Mouse (Mus musculus) retina, adult 2 months (tissue): ENCODE data around the gene Spin1.
"Not testable (repeated sequence)": the region's sequence is repeated elsewhere in the genome, so short reads cannot be mapped to it uniquely, and the experiment has no call there.

Experiments used
- DNase-seq: peaks from one replicate; pipeline ENCODE4 v3.0.0-alpha.2; 2012; ENCODE audit warnings: low read depth, low spot score

Spin1 gene

GRCm38 (mm10) chr13:51094323-51095195 is 6.1 kb upstream of the Spin1 start:
- DNase-seq: no peak

- DNase-seq: no peak
Measured at GRCm38 (mm10) chr13:51095196-51095715, 5.4 kb upstream of the Spin1 start.

GRCm38 (mm10) chr13:51096644-51097043 is 4.0 kb upstream of the Spin1 start:
- no peak for DNase-seq

- no peak for DNase-seq
Measured at GRCm38 (mm10) chr13:51099560-51100232, 984 bp upstream of the Spin1 start.

- no peak for DNase-seq
Measured at GRCm38 (mm10) chr13:51101016-51101776, 516 bp downstream of the Spin1 start.

GRCm38 (mm10) chr13:51101777-51102132 is 1.1 kb downstream of the Spin1 start:
- no peak for DNase-seq

GRCm38 (mm10) chr13:51103111-51103725 is 2.5 kb downstream of the Spin1 start:
- DNase-seq: no peak

- no peak for DNase-seq
Measured at GRCm38 (mm10) chr13:51103861-51104650, 3.4 kb downstream of the Spin1 start.

- DNase-seq: no peak
Measured at GRCm38 (mm10) chr13:51105861-51106655, 5.4 kb downstream of the Spin1 start.

- DNase-seq: no peak
Measured at GRCm38 (mm10) chr13:51106816-51107215, 6.1 kb downstream of the Spin1 start.

GRCm38 (mm10) chr13:51109517-51109916 is 8.8 kb downstream of the Spin1 start:
- DNase-seq: no peak

GRCm38 (mm10) chr13:51114398-51114797 is 13.7 kb downstream of the Spin1 start:
- DNase-seq: not testable (repeated sequence)

GRCm38 (mm10) chr13:51115762-51116161 is 15.1 kb downstream of the Spin1 start:
- no peak for DNase-seq

- no peak for DNase-seq
Measured at GRCm38 (mm10) chr13:51120734-51121133, 20.1 kb downstream of the Spin1 start.

GRCm38 (mm10) chr13:51121966-51122365 is 21.3 kb downstream of the Spin1 start:
- no peak for DNase-seq

GRCm38 (mm10) chr13:51122771-51123170 is 22.1 kb downstream of the Spin1 start:
- DNase-seq: no peak

GRCm38 (mm10) chr13:51125357-51125756 is 24.7 kb downstream of the Spin1 start:
- DNase-seq: no peak

GRCm38 (mm10) chr13:51127906-51128305 is 27.2 kb downstream of the Spin1 start:
- no peak for DNase-seq

GRCm38 (mm10) chr13:51128417-51128816 is 27.7 kb downstream of the Spin1 start:
- DNase-seq: no peak

- DNase-seq: no peak
Measured at GRCm38 (mm10) chr13:51131179-51131578, 30.5 kb downstream of the Spin1 start.
